Mouse (Mus musculus) testis, adult 2 months (tissue): ENCODE data around the gene Wdr37. TPM values are rescaled to one million over a fixed set of nuclear protein-coding genes. Genes with fewer than 3 reads are reported as not detected.
A peak's percentile ranks its signal among the peaks of the same experiment; 100 is the strongest.
"Not testable (repeated sequence)": the region's sequence is repeated elsewhere in the genome, so short reads cannot be mapped to it uniquely, and the experiment has no call there.

Experiments used
- H3K27ac ChIP-seq: fragments of 200-500 bp; 2 replicates; pipeline ENCODE4 v1.5.1; 2012; ENCODE audit warnings: low read depth, low read length; ENCODE audit not compliant: control insufficient read depth, insufficient read depth
- H3K27me3 ChIP-seq: fragments of 200-500 bp; 2 replicates; pipeline ENCODE4 v1.6.1; 2012; ENCODE audit warnings: mild to moderate bottlenecking, low read length, moderate library complexity; ENCODE audit not compliant: control insufficient read depth, insufficient read depth
- H3K36me3 ChIP-seq: fragments of 200-500 bp; 2 replicates; pipeline ENCODE4 v1.6.1; 2012; ENCODE audit warnings: mild to moderate bottlenecking, low read length; ENCODE audit not compliant: control insufficient read depth, insufficient read depth
- H3K4me1 ChIP-seq: fragments of 200-500 bp; 2 replicates; pipeline ENCODE4 v1.6.1; 2012; ENCODE audit warnings: low read length; ENCODE audit not compliant: control insufficient read depth, insufficient read depth
- H3K4me3 ChIP-seq: fragments of 200-500 bp; 2 replicates; pipeline ENCODE4 v1.5.1; 2012; ENCODE audit warnings: low read depth, mild to moderate bottlenecking, low read length, moderate library complexity, mixed read lengths; ENCODE audit not compliant: control insufficient read depth
- CTCF ChIP-seq: fragments of 200-500 bp; IDR thresholded peaks from 2 replicates; pipeline ENCODE4 v1.5.1; 2012; ENCODE audit warnings: low read depth, mild to moderate bottlenecking, inconsistent platforms, low read length, moderate library complexity; ENCODE audit not compliant: control insufficient read depth, insufficient read depth, insufficient replicate concordance
- POLR2A ChIP-seq: fragments of 200-500 bp; IDR thresholded peaks from 2 replicates; pipeline ENCODE4 v1.6.1; 2012; ENCODE audit warnings: low read depth, mild to moderate bottlenecking, inconsistent platforms, low read length, moderate library complexity; ENCODE audit not compliant: control insufficient read depth
- polyA plus RNA-seq: library from polyadenylated mRNA; depleted of rRNA; stranded (reverse); fragments of >200 nt; gene quantifications from 2 replicates; pipeline ENCODE4 v1.2.3, GENCODE M21; 2012

Gene Wdr37
- polyA plus RNA-seq, 1 experiment: 28.7 TPM

GRCm38 (mm10) chr13:8858453-8858852, 13.3 kb downstream of the Wdr37 start:
- no peaks in the 10 kb centered on the region for H3K4me1 ChIP-seq
- peak overlapping the region; percentile 71 for H3K4me3 ChIP-seq
- peak overlapping the region; percentile 51 for H3K27ac ChIP-seq
- TF ChIP-seq POLR2A: no peak
- no peak for TF ChIP-seq CTCF
- H3K27me3 ChIP-seq: no peaks in the 10 kb centered on the region
- H3K36me3 ChIP-seq: peaks cover 1% of the 10 kb centered on the region

GRCm38 (mm10) chr13:8854769-8855168, 16.9 kb downstream of the Wdr37 start:
- no peaks in the 10 kb centered on the region for H3K27me3 ChIP-seq
- H3K27ac ChIP-seq: peak overlapping the region; percentile 39; the same call in 1 of the 2 replicates
- H3K36me3 ChIP-seq: peaks cover 1% of the 10 kb centered on the region
- no peak for TF ChIP-seq CTCF
- TF ChIP-seq POLR2A: no peak
- no peaks in the 10 kb centered on the region for H3K4me1 ChIP-seq
- no peak overlapping the region for H3K4me3 ChIP-seq

GRCm38 (mm10) chr13:8853424-8853823, 18.3 kb downstream of the Wdr37 start:
- TF ChIP-seq CTCF: no peak
- TF ChIP-seq POLR2A: no peak
- no peak overlapping the region for H3K4me3 ChIP-seq
- H3K27ac ChIP-seq: no peak overlapping the region
- H3K4me1 ChIP-seq: no peaks in the 10 kb centered on the region
- no peaks in the 10 kb centered on the region for H3K27me3 ChIP-seq
- peaks cover 1% of the 10 kb centered on the region for H3K36me3 ChIP-seq

- Histone ChIP-seq H3K27me3 (no peaks in the 10 kb centered on the region), H3K36me3 (peaks cover 3% of the 10 kb centered on the region), H3K4me1 (no peaks in the 10 kb centered on the region), H3K27ac (no peak overlapping the region), H3K4me3 (no peak overlapping the region)
- TF ChIP-seq POLR2A (no peak), CTCF (no peak)
Measured at GRCm38 (mm10) chr13:8849311-8849710, 22.4 kb downstream of the Wdr37 start.

GRCm38 (mm10) chr13:8847702-8848101, 24.0 kb downstream of the Wdr37 start:
- H3K4me1 ChIP-seq: no peaks in the 10 kb centered on the region
- no peak overlapping the region for H3K27ac ChIP-seq
- TF ChIP-seq CTCF (no peak), POLR2A (no peak)
- H3K4me3 ChIP-seq: no peak overlapping the region
- no peaks in the 10 kb centered on the region for H3K27me3 ChIP-seq
- peaks cover 3% of the 10 kb centered on the region for H3K36me3 ChIP-seq

- peaks cover 2% of the 10 kb centered on the region for H3K36me3 ChIP-seq
- H3K4me3 ChIP-seq: no peak overlapping the region
- H3K27me3 ChIP-seq: no peaks in the 10 kb centered on the region
- TF ChIP-seq POLR2A (no peak), CTCF (no peak)
- no peaks in the 10 kb centered on the region for H3K4me1 ChIP-seq
- no peak overlapping the region for H3K27ac ChIP-seq
Measured at GRCm38 (mm10) chr13:8842273-8842672, 29.4 kb downstream of the Wdr37 start.

GRCm38 (mm10) chr13:8841846-8842245, 29.9 kb downstream of the Wdr37 start:
- not testable (repeated sequence) for H3K27ac ChIP-seq, H3K4me3 ChIP-seq, H3K4me1 ChIP-seq, H3K36me3 ChIP-seq, H3K27me3 ChIP-seq

- Histone ChIP-seq H3K27me3 (no peaks in the 10 kb centered on the region), H3K36me3 (no peaks in the 10 kb centered on the region; the same call in 1 of the 2 replicates), H3K4me1 (no peaks in the 10 kb centered on the region), H3K27ac (no peak overlapping the region), H3K4me3 (no peak overlapping the region)
- TF ChIP-seq CTCF: no peak
- no peak for TF ChIP-seq POLR2A
Measured at GRCm38 (mm10) chr13:8840941-8841340, 30.8 kb downstream of the Wdr37 start.

GRCm38 (mm10) chr13:8839937-8840336, 31.8 kb downstream of the Wdr37 start:
- no peak overlapping the region for H3K4me3 ChIP-seq
- H3K4me1 ChIP-seq: no peaks in the 10 kb centered on the region
- no peak overlapping the region for H3K27ac ChIP-seq
- no peaks in the 10 kb centered on the region for H3K27me3 ChIP-seq
- H3K36me3 ChIP-seq: no peaks in the 10 kb centered on the region; the same call in 1 of the 2 replicates
- TF ChIP-seq CTCF (no peak), POLR2A (no peak)
